Mouse (Mus musculus): ENCODE results near the gene Glrp1. TPM values are rescaled to one million over a fixed set of nuclear protein-coding genes. Genes with fewer than 3 reads are reported as not detected.

Glrp1 gene
- total RNA-seq, 2 experiments from 2014 or later: not detected

DNA sequence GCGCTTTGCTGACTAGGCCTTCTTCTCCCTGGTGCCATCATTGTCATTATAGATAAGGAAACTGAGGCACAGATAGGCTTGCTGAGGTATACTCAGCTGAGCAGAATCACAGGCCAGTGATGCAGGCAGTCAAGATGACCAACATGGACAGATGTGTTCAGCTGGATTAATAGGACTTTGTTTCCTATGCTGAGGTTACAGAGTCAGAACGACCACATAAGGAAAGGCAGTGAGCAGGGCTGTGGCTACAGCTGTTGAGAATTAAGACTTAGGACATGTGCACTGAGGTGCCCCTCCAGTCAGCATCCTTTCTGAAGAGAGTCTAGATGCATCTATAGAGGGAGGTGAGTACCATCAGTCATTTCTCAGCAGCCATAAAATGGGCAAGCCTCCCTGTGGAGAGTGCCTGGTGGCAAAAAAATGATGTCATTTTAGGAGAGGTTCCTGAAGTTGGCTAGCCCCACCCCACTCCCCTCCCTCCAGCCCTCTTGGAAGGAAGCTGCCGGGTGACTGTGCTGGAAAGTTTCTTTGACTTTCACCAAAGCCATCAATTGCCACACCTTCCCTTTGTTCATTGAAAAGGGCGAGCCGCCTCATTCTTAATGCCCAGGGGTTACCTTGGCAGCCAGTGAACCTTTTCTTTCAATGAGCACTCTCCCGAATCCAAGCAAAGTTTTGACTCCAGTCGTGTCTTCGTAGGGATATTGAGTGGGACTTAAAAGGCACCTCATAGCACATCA, 43.4 kb downstream of the Glrp1 start:
- Histone ChIP-seq H3K4me3 (no peak overlapping the region), H3K27ac (no peak overlapping the region)
- DNase-seq (ENCODE audit: low spot score in 2 of 2): no peak
- no peak for TF ChIP-seq CTCF (conservative IDR thresholded peaks at IDR 0.05)

- Histone ChIP-seq H3K27ac (no peak overlapping the region), H3K4me3 (no peak overlapping the region)
- TF ChIP-seq CTCF (conservative IDR thresholded peaks at IDR 0.05): peak; percentile 72
- DNase-seq (ENCODE audit: low spot score in 2 of 2): no peak
Observed at GRCm38 (mm10) chr1:88465722-88466121, 44.1 kb downstream of the Glrp1 start.

DNA sequence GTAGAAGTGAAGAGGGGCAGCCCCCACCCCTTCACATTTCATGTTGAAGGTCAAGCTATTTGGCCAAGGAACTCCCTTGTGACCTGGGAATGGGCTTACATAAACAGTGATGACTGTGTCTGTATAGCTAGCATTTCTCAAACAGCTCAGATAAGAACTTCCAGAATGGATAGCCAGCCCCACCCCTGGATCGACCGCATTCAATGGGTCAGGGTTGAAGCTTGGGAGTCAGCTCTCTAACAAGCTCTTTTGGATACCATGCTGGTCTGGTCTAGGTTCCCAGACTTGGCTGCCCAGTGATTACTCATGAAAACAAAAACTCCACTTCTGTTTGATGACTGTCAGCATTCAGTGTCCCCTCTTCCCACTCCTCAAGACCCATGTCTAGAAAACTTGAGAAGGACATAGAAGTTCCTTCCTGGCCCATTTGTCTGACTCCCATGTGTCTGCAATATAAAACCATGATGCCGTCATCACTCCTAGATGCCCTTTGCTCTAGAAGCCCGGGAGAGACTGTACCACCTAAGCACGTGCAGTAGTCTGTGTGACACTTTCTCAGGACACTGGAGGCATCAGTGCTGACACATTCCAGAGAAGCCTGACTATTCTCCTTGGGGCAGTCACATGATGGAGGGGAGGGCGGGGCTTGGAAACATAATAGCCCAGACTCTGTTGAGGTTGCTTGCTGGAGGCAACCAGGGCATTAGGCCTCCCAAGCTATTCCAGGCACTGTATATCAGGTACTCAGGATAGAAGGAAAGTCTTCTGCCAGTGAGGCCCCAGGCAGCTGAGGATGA, 45.6 kb downstream of the Glrp1 start:
- Histone ChIP-seq H3K4me3 (no peak overlapping the region), H3K27ac (no peak overlapping the region)
- TF ChIP-seq CTCF (conservative IDR thresholded peaks at IDR 0.05): no peak
- DNase-seq (ENCODE audit: low spot score in 2 of 2): no peak

DNA sequence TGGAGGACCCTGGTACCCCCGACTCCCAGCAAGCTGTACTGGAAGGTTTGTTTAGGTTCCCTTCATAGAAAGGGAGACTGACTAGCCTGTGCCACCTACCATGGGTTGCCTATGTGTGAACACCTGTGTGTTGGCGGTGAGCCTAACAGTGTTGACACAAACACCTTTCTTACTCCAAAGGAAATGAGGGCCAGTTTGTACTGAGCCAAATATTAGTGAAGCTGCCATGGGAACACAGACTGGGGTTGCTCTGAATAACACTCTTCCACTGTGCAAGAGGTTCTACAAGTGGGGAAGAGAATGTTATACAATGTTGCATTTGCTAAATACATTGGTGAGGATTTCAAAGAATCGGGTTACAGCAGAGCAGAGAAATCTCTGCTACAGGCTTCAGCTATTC, 46.6 kb downstream of the Glrp1 start:
- DNase-seq (ENCODE audit: low spot score in 2 of 2): no peak
- H3K27ac ChIP-seq: no peak overlapping the region
- no peak for TF ChIP-seq CTCF (conservative IDR thresholded peaks at IDR 0.05)
- no peak overlapping the region for H3K4me3 ChIP-seq

DNA sequence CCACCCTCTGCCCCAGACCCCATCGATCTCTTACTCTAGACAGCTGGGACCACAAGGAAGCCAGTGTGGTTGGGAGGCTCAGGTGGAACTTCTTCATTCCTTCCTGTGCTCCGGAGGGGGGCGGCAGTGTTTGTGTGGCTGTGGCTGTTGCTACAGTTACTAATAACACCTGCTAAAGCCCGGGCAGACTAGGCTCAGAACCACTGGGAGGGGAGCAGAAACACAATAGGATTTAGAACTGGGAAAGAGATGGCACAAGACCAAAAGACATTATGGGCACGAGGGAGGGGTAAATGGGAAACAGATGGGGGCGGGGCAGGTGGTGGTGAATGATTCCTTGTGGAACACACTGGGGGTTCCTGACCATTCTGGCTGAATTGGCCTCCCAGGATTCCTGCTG, 47.4 kb downstream of the Glrp1 start:
- no peak overlapping the region for H3K27ac ChIP-seq
- H3K4me3 ChIP-seq: no peak overlapping the region
- TF ChIP-seq CTCF (conservative IDR thresholded peaks at IDR 0.05): no peak
- DNase-seq (ENCODE audit: low spot score in 2 of 2): no peak

- DNase-seq (ENCODE audit: low spot score in 2 of 2): no peak
- Histone ChIP-seq H3K27ac (no peak overlapping the region), H3K4me3 (no peak overlapping the region)
- TF ChIP-seq CTCF (conservative IDR thresholded peaks at IDR 0.05): no peak
Observed at GRCm38 (mm10) chr1:88461096-88461495, 48.8 kb downstream of the Glrp1 start.

GRCm38 (mm10) chr1:88459655-88460054, 50.2 kb downstream of the Glrp1 start:
- TF ChIP-seq CTCF (conservative IDR thresholded peaks at IDR 0.05): no peak
- H3K4me3 ChIP-seq: no peak overlapping the region
- no peak for DNase-seq (ENCODE audit: low spot score in 2 of 2)
- no peak overlapping the region for H3K27ac ChIP-seq

GRCm38 (mm10) chr1:88459196-88459595, 50.7 kb downstream of the Glrp1 start:
- DNase-seq (ENCODE audit: low spot score in 2 of 2): no peak
- no peak overlapping the region for H3K4me3 ChIP-seq
- TF ChIP-seq CTCF (conservative IDR thresholded peaks at IDR 0.05): no peak
- H3K27ac ChIP-seq: no peak overlapping the region

DNA sequence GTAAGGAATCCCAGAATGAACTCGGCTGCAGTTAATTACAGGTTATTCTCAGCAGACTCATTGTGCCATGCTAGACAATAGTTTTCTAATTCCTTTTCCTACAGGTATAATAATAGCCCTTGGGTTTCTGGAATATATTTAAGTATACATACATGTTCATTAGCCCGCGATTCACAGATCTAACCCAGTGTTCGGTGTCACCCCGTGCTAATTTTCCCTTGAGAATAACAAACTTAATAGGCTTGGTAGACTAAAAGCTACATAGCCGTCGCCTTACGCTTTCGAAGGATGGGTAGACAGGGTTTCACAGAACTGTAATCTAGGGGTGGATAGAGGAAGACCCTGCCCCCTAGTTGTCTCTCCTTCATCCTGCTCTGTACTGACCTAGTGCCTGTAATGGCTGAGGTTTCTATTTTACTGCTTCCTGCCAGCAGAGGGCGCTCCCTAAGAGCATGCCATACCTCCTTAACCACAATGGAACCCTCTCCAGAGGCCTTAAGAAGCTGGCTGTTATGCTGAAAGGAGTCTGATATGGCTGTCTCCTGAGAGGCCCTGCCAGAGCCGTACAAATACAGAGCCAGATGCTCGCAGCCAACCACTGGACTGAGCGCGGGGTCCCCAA, 53.3 kb downstream of the Glrp1 start:
- Histone ChIP-seq H3K27ac (no peak overlapping the region), H3K4me3 (no peak overlapping the region)
- peak; percentile 58 to 77 for DNase-seq (ENCODE audit: low spot score in 2 of 2)
- TF ChIP-seq CTCF (conservative IDR thresholded peaks at IDR 0.05): peak; percentile 89

DNA sequence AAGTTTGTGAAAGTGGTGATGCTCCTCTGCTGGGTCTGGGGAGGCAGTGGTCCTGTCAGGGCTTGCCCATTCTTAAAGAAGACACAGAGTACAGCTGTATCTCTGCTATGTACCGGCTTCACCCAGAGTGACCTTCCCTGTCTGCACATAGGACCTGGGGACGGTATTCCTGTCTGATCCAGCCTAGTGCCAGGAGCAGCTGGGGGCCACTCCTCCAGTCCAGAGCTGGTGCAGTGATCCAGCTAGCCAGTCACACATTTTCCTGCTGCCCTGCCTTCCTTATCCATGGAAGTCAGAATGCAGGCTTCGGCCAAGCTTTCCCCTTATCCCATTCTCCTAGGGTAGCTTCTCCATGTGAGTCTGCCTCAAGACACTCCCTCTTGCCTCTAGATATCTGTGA, 54.1 kb downstream of the Glrp1 start:
- no peak for DNase-seq (ENCODE audit: low spot score in 2 of 2)
- H3K4me3 ChIP-seq: no peak overlapping the region
- H3K27ac ChIP-seq: no peak overlapping the region
- TF ChIP-seq CTCF (conservative IDR thresholded peaks at IDR 0.05): no peak

GRCm38 (mm10) chr1:88454703-88455102, 55.2 kb downstream of the Glrp1 start:
- no peak overlapping the region for H3K4me3 ChIP-seq
- no peak overlapping the region for H3K27ac ChIP-seq
- no peak for DNase-seq (ENCODE audit: low spot score in 2 of 2)
- TF ChIP-seq CTCF (conservative IDR thresholded peaks at IDR 0.05): no peak

GRCm38 (mm10) chr1:88452198-88452597, 57.7 kb downstream of the Glrp1 start:
- no peak for TF ChIP-seq CTCF (conservative IDR thresholded peaks at IDR 0.05)
- Histone ChIP-seq H3K4me3 (no peak overlapping the region), H3K27ac (no peak overlapping the region)

GRCm38 (mm10) chr1:88450668-88451067, 59.2 kb downstream of the Glrp1 start:
- TF ChIP-seq CTCF (conservative IDR thresholded peaks at IDR 0.05): no peak
- DNase-seq (ENCODE audit: low spot score in 2 of 2): no peak
- Histone ChIP-seq H3K27ac (no peak overlapping the region), H3K4me3 (no peak overlapping the region)

More at GRCm38 (mm10) chr1:88452198-88452597, 57.7 kb downstream of the Glrp1 start:
- DNase-seq (ENCODE audit: low spot score in 2 of 2): no peak

Other genes with a start within 250 kb of the Glrp1 start
- gene Hjurp, start 232.4 kb downstream of the Glrp1 start, total RNA-seq (2021): 10 to 100 TPM; 31.9 to 35.3 TPM
- gene Trpm8, start 232.4 kb downstream of the Glrp1 start, total RNA-seq (2021): under 1 TPM in 1 of 2 experiments, not detected in 1; 0.12 TPM
- gene Spp2, start 103.1 kb downstream of the Glrp1 start, total RNA-seq (2021): not detected
- 10 to 100 TPM; 27.6 to 27.7 TPM for gene Arl4c, start 192.2 kb upstream of the Glrp1 start, total RNA-seq (2021)